Mouse (Mus musculus) c-Kit-positive CD71-negative TER-119-negative erythroid progenitor cells, embryonic 14.5 days (primary cell): ENCODE measurements around the gene Ifnar1.
"Not testable (repeated sequence)": the region's sequence is repeated elsewhere in the genome, so short reads cannot be mapped to it uniquely, and the experiment has no call there.

ENCODE experiments used
- DNase-seq: peaks from one replicate; pipeline ENCODE4 v3.0.0-alpha.2; 2013; ENCODE audit warnings: low read depth

Gene Ifnar1

DNA sequence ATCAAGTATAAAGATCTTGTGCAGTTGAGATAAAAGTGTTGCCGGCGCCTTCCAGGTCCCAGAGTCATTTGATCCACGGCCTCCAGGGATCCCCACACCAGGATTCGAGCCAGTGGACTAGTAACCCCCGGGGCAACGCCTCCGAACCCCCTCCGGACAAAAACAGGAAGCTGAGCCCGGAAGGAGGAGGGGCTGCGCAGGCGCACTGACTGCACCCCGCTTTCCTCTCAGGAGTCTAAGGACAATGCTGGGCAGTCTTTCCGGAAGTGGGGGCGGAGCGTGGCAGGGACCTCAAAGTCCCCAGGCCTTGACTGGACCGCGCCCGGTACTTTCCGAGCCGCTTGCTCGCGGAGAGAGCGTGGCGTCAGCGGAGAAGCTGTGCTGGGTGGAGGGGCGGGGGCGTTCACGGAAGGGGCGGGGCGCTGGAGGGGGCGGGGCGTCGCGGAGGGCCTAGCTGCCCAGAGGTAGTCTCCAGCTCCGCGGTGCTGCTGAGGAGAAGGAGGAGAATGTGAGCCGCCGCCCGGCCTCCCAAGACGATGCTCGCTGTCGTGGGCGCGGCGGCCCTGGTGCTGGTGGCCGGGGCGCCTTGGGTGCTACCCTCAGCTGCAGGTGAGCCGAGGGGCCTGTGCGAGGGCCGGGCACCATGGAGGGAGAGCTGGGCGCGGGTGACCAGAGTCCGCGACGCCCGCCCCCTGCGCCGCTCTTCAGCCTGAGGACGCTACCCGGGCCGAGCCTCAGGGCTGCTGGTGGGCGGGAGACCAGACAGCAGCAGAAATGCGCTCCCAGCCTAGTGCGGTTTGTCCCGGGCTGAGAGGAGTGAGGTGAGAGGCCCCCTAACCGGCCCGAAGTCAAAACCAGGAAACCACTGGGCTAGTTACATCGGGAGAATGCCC, at the start of gene Ifnar1:
TSS of gene Ifnar1 (plus strand) at position 431 of the 893 bp plus-strand sequence.
- DNase-seq = peak; percentile 99

GRCm38 (mm10) chr16:91438081-91438480, 47.0 kb upstream of the Ifnar1 start:
- DNase-seq = no peak

GRCm38 (mm10) chr16:91438599-91438998, 46.4 kb upstream of the Ifnar1 start:
- DNase-seq = not testable (repeated sequence)

DNA sequence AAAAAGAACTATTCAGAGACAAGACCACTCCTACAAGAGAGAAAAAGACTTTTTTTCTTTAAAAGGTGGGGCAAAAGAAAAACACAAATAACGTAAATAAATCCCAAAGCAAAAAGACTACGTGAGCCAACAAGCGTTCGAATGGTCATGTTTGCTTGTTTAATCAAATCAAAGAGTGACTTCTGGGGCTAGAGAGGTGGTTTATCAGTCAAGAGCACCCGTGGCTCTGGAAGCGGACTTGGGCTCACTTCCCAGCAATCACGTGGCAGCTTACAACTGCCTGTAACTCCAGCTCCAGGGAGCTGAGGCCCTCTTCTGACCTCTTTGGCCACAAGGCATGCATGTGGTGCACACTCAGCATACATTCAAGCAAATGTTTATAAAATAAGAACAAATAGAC, 43.7 kb upstream of the Ifnar1 start:
- DNase-seq = no peak

GRCm38 (mm10) chr16:91441811-91442240, 43.2 kb upstream of the Ifnar1 start:
- DNase-seq = no peak

GRCm38 (mm10) chr16:91442446-91442845, 42.6 kb upstream of the Ifnar1 start:
- DNase-seq = no peak

- DNase-seq = no peak
These were observed 41.8 kb upstream of the Ifnar1 start for GRCm38 (mm10) chr16:91443211-91443611.

DNA sequence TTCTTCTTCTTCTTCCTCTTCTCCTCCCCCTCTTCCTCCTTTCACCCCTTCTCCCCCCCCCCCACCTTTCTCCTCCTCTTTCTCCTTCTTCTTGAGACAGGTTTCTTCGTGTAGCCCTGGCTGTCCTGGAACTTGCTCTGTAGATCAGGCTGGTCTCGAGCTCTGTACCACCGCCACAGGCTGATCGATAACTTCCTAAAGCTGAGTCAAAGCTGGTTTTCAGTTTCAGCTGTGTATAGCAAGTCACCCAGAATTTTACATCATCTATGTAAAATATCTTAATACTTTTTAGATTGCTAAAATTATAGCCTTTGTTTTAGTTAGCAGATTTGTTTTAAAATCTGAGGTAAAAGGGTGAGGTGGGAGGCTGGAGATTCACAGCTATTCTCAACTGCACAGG, 40.2 kb upstream of the Ifnar1 start:
- no peak for DNase-seq

- no peak for DNase-seq
These were observed 39.5 kb upstream of the Ifnar1 start for GRCm38 (mm10) chr16:91445566-91445965.

DNA sequence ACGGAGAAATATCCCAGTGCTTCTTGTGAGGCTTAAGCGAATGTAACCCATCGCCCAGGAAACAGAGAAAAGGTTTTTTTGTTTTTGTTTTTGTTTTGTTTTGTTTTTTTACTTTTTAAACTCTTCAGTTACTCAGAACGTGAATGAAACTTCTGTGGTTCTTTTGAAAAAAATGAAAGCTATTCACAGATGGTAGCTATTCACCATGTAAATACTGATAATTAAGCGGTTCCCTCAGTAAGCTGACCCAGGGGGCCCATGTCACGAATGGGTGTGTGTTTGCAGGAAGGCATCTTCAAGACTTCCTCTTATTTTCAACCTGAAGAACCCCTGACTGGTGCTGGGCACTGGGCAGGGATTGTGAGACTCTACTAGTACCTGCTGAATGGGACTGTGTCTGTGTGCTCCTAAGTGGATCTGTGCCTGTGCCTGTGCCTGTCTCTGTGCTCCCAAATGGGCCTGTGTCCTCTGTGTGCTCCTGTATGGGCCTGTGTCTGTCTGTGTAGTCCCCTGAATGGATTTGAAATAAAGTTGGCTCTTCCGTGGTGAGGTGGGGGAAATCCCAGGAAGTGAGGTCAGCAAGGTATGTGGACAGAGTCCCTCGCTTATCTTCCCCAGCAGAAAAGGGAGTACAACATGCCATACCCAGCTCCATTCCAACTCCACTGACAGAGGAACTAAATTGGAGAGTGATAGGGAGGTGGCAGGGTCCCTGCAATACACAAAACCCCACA, 38.1 kb upstream of the Ifnar1 start:
- no peak for DNase-seq

DNA sequence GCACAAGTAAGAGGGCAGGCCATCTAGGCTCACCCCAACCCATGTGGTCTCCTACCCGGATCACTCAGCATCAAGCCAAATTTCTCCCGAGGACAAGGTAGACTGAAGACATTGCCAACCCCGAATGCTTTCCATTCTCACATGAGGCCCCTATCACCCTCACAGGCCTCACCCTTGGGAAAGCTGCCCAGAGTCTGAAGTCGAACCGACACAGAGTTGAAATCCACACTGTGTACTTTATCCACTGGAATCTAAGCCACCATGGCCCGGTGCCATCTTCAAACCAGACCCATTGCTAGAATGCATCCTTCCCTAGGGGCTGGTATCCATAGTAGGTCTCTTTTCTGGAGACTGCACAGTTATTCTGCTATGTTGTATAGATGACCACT, 37.5 kb upstream of the Ifnar1 start:
- DNase-seq = no peak

DNA sequence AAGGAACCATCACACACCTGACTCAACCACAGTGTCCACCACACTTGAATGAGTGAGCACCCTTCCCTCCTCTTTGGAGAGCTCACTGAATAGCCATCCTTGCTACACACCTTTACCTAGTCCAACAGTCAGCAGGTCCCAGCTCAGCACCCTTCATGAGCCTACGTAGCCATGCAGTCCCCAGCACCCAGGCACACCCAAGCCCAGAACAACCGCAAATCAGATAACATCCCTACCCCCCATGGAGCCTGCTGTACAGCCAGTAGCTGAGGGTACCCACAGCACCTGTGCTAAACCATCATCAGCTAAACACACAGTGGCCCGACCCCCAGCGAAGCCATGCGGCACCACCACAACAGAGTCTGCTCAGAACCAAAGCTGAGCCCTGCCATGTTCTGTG, 37.0 kb upstream of the Ifnar1 start:
- no peak for DNase-seq

DNA sequence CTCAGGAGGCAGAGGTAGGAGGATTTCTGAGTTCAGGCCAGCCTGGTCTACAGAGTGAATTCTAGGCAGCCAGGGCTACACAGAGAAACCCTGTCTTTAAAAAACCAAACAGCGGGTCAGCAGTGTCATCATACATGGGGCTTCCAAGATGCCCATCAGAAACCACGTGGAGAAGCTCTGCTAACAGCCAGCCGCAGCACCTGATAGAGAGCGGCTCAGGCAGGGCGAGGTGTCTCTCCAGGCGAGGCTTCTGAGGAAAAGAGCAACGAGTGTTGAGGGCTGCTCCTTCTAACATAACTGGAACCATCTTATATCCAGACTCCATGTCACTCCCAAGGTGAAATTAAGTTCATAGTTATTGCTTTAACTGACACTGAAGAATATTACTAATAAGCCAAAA, 36.1 kb upstream of the Ifnar1 start:
- no peak for DNase-seq

DNA sequence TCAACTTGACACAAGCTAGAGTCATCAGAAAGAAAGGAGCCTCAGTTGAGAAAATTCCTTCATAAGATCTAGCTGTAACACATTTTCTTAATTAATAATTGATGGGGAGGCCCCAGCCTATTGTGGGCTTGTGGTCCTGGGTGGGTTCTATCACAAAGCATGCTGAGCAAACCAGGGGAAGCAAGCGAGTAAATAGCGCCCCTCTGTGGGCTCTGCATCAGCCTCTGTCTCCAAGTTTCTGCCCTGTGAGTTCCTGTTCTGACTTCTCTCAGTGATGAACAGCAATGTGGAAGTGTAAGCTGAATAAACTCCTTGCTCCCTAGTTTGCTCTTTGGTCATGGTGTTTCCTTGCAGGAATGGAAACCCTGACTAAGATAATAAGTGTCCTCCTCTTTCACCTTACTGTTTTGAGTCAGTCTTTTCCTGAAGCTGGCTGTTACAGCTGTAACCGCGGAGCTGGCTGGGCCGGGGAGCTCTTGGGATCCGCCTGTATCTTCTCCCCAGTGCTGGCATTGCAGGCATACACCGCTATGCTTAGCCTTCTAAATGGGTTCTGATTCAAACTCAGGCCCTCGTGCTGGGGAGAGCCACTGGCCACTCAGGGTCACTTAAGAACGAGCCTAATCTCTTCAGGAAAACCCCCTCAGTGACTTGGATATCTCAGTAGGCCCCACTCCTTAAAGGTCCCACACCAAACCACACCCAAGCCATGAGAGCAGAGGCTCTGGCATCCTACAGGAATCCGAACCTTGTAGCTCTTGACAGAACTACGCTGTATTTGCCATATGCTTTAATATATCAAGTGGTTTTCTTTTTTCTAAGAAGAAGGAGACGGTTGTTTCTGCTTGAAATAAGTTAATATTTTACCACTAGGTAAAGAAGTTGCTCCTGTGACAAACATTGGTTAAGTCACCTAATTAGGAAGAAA, 34.6 kb upstream of the Ifnar1 start:
- DNase-seq = no peak

DNA sequence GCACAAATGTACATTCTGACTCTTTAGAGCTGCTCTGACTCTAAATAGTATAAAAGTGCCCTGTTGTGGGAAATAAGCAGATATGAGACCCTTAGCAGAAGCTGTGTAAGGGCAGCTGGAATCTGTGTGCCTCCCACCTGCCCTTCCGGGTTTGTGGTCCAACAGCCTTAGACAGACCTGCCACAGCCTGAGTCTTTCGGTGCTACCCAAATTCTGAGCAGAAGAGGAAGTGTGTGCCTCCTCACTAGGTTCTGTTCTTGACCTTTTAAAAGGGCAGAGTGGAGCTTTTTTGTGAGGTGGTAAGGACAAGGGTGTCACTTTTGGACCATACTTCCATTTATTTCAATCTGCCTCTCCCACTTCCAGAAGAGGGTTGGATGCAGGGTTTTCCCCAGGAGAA, 33.1 kb upstream of the Ifnar1 start:
- DNase-seq = no peak

DNA sequence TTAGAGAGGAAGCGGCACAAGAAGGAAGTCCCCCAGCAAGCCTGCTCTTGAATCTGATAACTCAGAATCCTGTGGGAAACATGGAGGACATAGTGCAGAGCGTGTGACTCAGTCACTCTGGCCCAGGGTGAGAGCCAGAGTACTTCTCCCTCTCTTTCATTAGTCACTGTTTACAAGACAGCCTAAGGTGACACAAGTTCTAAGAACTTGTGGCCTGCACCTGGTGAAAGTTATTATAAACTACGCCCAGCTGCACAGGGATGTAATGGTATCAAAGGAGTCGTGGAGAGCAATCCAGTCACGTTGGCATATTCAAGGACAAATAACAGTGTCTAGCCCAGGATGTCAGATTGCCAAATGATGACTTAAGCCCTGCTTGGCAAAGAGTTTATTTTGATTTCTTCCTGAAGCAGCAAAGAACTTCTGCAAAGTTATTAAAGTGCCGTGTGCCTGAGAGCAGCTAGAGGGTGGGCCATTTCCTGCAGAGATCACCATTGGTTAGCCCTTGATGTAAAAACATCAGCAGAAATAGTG, 32.6 kb upstream of the Ifnar1 start:
- DNase-seq = no peak

GRCm38 (mm10) chr16:91455868-91456267, 29.2 kb upstream of the Ifnar1 start:
- no peak for DNase-seq

DNA sequence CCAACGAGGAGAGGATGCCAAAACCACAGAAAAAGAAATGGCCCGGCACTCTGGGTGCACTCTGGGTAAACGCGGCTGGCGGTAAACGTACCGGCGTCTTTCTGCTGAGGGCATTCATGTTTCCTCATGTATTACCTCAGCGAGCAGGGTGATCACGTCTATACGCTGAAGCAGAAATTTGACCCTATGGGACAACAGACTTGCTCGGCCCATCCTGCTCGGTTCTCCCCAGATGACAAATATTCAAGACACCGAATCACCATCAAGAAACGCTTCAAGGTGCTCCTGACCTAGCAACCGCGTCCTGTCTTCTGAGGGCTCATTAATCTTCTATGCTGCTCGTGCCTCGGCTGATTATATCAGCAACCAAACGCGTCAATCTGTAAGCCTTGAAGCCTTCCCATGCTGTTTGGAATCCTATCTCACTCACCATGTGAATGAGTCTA, 26.7 kb upstream of the Ifnar1 start:
- no peak for DNase-seq

- no peak for DNase-seq
These were observed 26.1 kb upstream of the Ifnar1 start for GRCm38 (mm10) chr16:91458976-91459375.

DNA sequence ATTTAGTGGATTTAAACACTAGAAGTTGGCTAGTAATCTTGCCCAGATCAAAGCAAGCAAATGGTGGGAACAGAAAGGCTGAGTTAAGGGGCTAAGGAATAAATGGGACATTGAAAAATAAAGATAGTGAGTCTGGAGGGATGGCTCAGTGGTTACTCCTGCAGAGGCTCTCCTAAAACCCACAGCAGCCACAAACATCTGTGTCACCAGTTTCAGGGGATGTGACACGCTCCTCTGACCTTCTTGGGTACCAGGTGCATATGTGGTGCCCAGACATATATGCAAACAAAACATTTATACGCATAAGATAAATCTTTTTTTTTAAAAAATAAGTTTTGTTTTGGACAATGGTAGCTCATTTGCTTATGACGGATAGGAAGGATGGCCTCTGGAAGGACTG, 25.6 kb upstream of the Ifnar1 start:
- DNase-seq = no peak

- no peak for DNase-seq
These were observed 25.1 kb upstream of the Ifnar1 start for GRCm38 (mm10) chr16:91459841-91460370.
